Mouse (Mus musculus) liver, adult 2 months (tissue): ENCODE data around the gene Phf7. TPM values are rescaled to one million over a fixed set of nuclear protein-coding genes. Genes with fewer than 3 reads are reported as not detected.
A peak's percentile ranks its signal among the peaks of the same experiment; 100 is the strongest.

Experiments used
- DNase-seq: peaks from one replicate; pipeline ENCODE4 v3.0.0-alpha.2; 2011; ENCODE audit warnings: low read depth, low spot score; ENCODE audit errors: extremely low read depth
- H3K27ac ChIP-seq: fragments of 200-500 bp; replicated peaks from 2 replicates; pipeline ENCODE4 v1.5.1; 2012; ENCODE audit warnings: low read depth, mild to moderate bottlenecking, control low read depth, inconsistent platforms, low read length; ENCODE audit not compliant: insufficient read depth
- H3K27me3 ChIP-seq: fragments of 200-500 bp; 2 replicates; pipeline ENCODE4 v1.6.1; 2012; ENCODE audit warnings: mild to moderate bottlenecking, moderate library complexity, low read length, inconsistent platforms; ENCODE audit not compliant: control insufficient read depth, insufficient read depth
- H3K36me3 ChIP-seq: fragments of 200-500 bp; 2 replicates; pipeline ENCODE4 v1.6.1; 2012; ENCODE audit warnings: low read length, inconsistent platforms; ENCODE audit not compliant: control insufficient read depth, insufficient read depth
- H3K4me1 ChIP-seq: fragments of 200-500 bp; 2 replicates; pipeline ENCODE4 v1.6.1; 2011; ENCODE audit warnings: low read length; ENCODE audit not compliant: control insufficient read depth, insufficient read depth
- H3K4me3 ChIP-seq: fragments of 200-500 bp; 2 replicates; pipeline ENCODE4 v1.5.1; 2011; ENCODE audit warnings: low read depth, mild to moderate bottlenecking, control low read depth, low read length, moderate library complexity; ENCODE audit not compliant: insufficient read depth
- H3K79me2 ChIP-seq: fragments of 200-500 bp; 2 replicates; pipeline ENCODE4 v1.6.1; 2012; ENCODE audit warnings: inconsistent platforms, mild to moderate bottlenecking, low read length, moderate library complexity; ENCODE audit not compliant: control insufficient read depth, insufficient read depth
- H3K9ac ChIP-seq: fragments of 200-500 bp; 2 replicates; pipeline ENCODE4 v1.6.1; 2012; ENCODE audit warnings: low read depth, mild to moderate bottlenecking, control low read depth, inconsistent platforms, low read length
- CTCF ChIP-seq: fragments of 200-500 bp; IDR thresholded peaks from 2 replicates; pipeline ENCODE4 v1.5.1; 2011; ENCODE audit warnings: low read depth, low read length, control low read depth
- POLR2A ChIP-seq: fragments of 200-500 bp; IDR thresholded peaks from 2 replicates; pipeline ENCODE4 v1.6.1; 2011; ENCODE audit warnings: low read length, control low read depth; ENCODE audit not compliant: insufficient read depth; ENCODE audit errors: extremely low read depth
- WGBS: fragments of 180-500 bp; shearing (Covaris S2); methylation state at CpG from one replicate; pipeline ENCODE4 v1.1.7; 2018; 5-methylcytosine and 5-hydroxymethylcytosine counted together
- polyA plus RNA-seq: library from polyadenylated mRNA; depleted of rRNA; stranded (reverse); fragments of >200 nt; gene quantifications from 2 replicates; pipeline ENCODE4 v1.2.3, GENCODE M21; 2012; rRNA removed
- total RNA-seq: library from RNA; depleted of rRNA; stranded (reverse); fragments of >200 nt; gene quantifications from 2 replicates; pipeline ENCODE4 v1.2.3, GENCODE M21; 2014; rRNA removed

The Phf7 gene
- 6.9 and 9.0 TPM in 2 replicates for total RNA-seq
- 4.4 and 4.5 TPM in 2 replicates for polyA plus RNA-seq

DNA sequence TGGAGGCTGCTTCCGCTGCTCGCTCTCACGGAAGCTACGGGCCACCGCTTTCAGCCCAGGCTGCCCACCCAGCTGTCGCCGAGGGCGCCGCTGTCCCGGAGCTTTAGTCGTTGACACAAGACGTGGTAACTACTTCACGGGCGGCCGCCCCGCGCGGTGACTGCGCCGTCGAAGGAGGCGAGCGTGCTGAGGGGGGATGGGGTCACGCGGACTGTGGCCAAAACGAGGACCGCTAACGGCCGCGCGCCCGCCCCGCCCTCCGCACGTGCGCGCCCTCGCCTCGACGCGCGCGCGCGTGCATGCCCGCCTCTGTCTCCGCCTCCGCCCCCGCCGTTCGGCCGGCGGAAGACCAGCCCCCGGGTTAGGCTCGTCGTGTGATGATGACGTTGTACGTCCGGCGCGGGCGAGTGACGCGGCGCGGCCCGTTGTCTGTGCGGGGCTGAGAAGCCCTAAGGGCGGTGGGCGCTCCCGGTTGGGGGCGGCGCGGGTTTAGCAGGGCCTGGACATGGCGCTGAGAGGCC, at the start of gene Phf7, which contains the start of gene Bap1:
Gene Phf7, minus strand, starts transcription at position 234 of the 521 bp plus-strand sequence.
Gene Bap1, plus strand, starts transcription at position 367 of the 521 bp plus-strand sequence.
- under 1% methylated on average over 75 of the region's 75 CpGs for WGBS
- DNase-seq = peak; percentile 59

DNA sequence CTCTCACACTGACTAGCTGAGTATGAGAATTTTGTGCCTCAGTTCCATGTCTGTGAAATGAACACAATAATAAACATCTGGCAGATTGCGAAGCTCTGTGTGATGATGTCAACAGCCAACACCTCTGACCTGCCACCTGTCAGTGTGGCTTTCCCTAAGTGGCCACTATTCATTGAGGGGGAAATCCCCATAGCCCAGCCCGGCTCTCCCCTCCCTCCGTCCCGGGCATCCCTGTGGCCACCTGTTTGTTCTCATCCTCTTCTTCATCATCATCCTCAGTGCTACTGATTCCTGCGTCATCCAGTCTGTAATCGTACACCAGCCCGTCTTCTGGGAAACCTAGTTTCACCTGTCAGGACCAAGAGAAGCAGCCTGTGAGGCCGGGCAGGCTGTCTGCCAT, 34.6 kb upstream of the Phf7 start:
- DNase-seq = no peak
- H3K27ac ChIP-seq = no peak overlapping the region
- H3K36me3 ChIP-seq = no peaks in the 10 kb centered on the region
- H3K27me3 ChIP-seq = no peaks in the 10 kb centered on the region
- H3K9ac ChIP-seq = no peak overlapping the region
- H3K4me3 ChIP-seq = no peak overlapping the region
- no peaks in the 10 kb centered on the region for H3K4me1 ChIP-seq
- TF ChIP-seq CTCF (no peak), POLR2A (no peak)
- 84% methylated on average over 8 of the region's 8 CpGs for WGBS
- H3K79me2 ChIP-seq = no peaks in the 10 kb centered on the region

More for the DNA sequence above, at the start of gene Phf7, which contains the start of gene Bap1:
- Histone ChIP-seq H3K27me3 (no peaks in the 10 kb centered on the region), H3K9ac (peak within 1 kb of the TSS; percentile 92), H3K27ac (peak within 1 kb of the TSS; percentile 94), H3K4me3 (peak within 1 kb of the TSS; percentile 91), H3K36me3 (peaks cover 17% of the 10 kb centered on the region), H3K4me1 (peaks cover 3% of the 10 kb centered on the region; the same call in 1 of the 2 replicates), H3K79me2 (peaks cover 5% of the 10 kb centered on the region; the same call in 1 of the 2 replicates)
- TF ChIP-seq POLR2A (peak; percentile 37), CTCF (no peak)

DNA sequence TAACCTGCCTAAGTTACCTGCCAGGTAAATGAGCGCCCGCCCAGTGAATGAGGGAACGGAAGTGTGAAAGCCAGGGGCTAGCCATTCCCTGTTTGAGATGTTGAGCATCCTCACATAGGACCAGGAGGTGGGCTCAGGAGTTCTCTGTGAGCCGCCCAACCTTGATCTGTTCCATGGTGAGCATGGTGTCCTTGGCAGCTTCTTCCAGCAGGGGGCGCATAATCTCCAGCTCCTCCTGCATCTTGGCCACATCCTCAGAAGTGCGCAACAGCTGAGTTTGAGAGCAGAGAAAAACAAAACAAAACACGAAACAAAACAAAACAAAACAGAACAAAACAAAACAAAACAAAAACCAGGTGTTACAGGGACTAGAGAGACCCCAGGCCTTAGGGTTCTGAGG, 21.0 kb upstream of the Phf7 start:
- 31% methylated on average over 7 of the region's 7 CpGs for WGBS
- Histone ChIP-seq H3K27me3 (no peaks in the 10 kb centered on the region), H3K36me3 (no peaks in the 10 kb centered on the region), H3K4me3 (no peak overlapping the region), H3K79me2 (no peaks in the 10 kb centered on the region), H3K9ac (no peak overlapping the region), H3K4me1 (no peaks in the 10 kb centered on the region), H3K27ac (no peak overlapping the region)
- peak; percentile 33 for DNase-seq
- TF ChIP-seq POLR2A (no peak), CTCF (peak; percentile 96)

DNA sequence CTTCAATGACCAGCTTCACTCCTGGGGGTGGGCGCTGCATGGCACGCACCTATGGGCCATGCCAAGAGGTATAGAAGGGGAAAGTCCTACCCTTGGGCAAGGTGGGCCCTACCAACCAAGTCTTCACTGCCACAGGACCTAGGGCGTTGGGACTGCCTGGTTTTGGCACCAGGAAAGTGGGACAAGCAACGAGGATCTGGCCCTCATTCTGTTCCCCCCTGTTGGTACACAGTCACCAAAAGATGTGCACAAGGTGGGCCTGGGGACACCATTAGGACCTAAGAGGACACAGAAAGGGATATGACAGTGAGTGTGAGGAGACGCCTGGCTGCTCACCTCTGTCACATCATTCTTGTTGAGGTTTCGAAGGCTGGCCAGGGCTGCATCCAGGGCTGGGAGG, 20.0 kb upstream of the Phf7 start:
- no peak overlapping the region for H3K9ac ChIP-seq
- H3K4me3 ChIP-seq = no peak overlapping the region
- no peak overlapping the region for H3K27ac ChIP-seq
- DNase-seq = no peak
- no peaks in the 10 kb centered on the region for H3K27me3 ChIP-seq
- no peak for TF ChIP-seq CTCF
- no peak for TF ChIP-seq POLR2A
- H3K79me2 ChIP-seq = no peaks in the 10 kb centered on the region
- 86% methylated on average over 6 of the region's 6 CpGs for WGBS
- no peaks in the 10 kb centered on the region for H3K4me1 ChIP-seq
- no peaks in the 10 kb centered on the region for H3K36me3 ChIP-seq

DNA sequence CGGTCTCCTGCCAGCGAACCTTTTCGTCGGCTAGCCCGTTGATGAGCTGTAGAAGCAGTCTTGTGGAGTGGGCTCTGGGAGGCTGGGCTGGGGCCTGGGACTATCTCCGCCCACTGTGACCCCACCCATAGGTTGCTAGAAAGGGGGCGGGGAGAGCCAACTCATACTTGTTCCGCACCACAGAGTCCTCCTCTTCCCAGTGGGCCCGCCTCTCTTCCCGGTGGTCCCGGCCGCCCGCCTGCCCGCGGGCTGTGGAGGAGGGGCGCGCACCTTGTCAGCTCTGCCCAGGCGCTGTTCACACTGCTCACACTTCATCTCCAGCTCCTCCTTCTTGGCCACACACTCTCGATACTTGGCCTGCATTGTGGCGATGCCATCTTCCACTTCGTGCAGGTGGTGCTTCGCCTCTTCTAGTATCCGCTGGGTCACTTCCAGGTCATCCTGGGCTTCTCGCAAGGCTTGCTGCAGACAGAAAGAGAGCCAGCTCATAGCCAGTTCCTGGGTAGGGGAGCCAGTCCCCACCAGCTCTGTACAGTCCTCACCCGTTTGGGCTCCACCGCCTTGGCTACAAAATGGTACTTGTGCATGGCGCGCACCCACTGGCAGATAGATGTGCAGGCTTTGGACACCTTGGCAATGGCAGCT, 18.5 kb upstream of the Phf7 start:
- Histone ChIP-seq H3K79me2 (no peaks in the 10 kb centered on the region), H3K4me1 (no peaks in the 10 kb centered on the region), H3K4me3 (no peak overlapping the region), H3K9ac (no peak overlapping the region), H3K27me3 (no peaks in the 10 kb centered on the region), H3K36me3 (no peaks in the 10 kb centered on the region), H3K27ac (no peak overlapping the region)
- 30% methylated on average over 28 of the region's 28 CpGs for WGBS
- TF ChIP-seq CTCF (no peak), POLR2A (no peak)
- DNase-seq = no peak
